Mouse (Mus musculus) heart, embryonic 12.5 days (tissue): Measurements from ENCODE around the gene Slc37a4. TPM values are rescaled to one million over a fixed set of nuclear protein-coding genes. Genes with fewer than 3 reads are reported as not detected.
"Not testable (repeated sequence)": the region's sequence is repeated elsewhere in the genome, so short reads cannot be mapped to it uniquely, and the experiment has no call there.

ENCODE experiments used
- ATAC-seq: fragments of 200-750 bp; cut with Nextera tagmentation; 2 replicates; pipeline ENCODE4 v1.8.0; 2017; ENCODE audit warnings: moderate TSS enrichment, moderate library complexity; ENCODE audit not compliant: insufficient number of reproducible peaks, low FRiP score
- H3K27ac ChIP-seq: fragments of 300-500 bp; sonication (generic); 2 replicates; pipeline ENCODE4 v1.5.1; 2016; ENCODE audit warnings: mild to moderate bottlenecking, moderate library complexity; ENCODE audit not compliant: poor library complexity, severe bottlenecking
- H3K27me3 ChIP-seq: fragments of 300-500 bp; sonication (generic); replicated peaks from 2 replicates; pipeline ENCODE4 v1.6.1; 2016; ENCODE audit warnings: mild to moderate bottlenecking, moderate library complexity
- H3K36me3 ChIP-seq: fragments of 300-500 bp; sonication (generic); 2 replicates; pipeline ENCODE4 v1.6.1; 2016; ENCODE audit warnings: mild to moderate bottlenecking, moderate library complexity
- H3K4me1 ChIP-seq: fragments of 300-500 bp; sonication (generic); replicated peaks from 2 replicates; pipeline ENCODE4 v1.6.1; 2016; ENCODE audit warnings: mild to moderate bottlenecking
- H3K4me2 ChIP-seq: fragments of 300-500 bp; sonication (generic); 2 replicates; pipeline ENCODE4 v1.6.1; 2016; ENCODE audit warnings: mild to moderate bottlenecking, moderate library complexity
- H3K4me3 ChIP-seq: fragments of 300-500 bp; sonication (generic); 2 replicates; pipeline ENCODE4 v1.5.1; 2016; ENCODE audit warnings: mild to moderate bottlenecking
- H3K9ac ChIP-seq: fragments of 300-500 bp; sonication (generic); 2 replicates; pipeline ENCODE4 v1.6.1; 2016; ENCODE audit warnings: mild to moderate bottlenecking, moderate library complexity
- H3K9me3 ChIP-seq: fragments of 300-500 bp; sonication (generic); replicated peaks from 2 replicates; pipeline ENCODE4 v1.6.1; 2016; ENCODE audit warnings: mild to moderate bottlenecking, moderate library complexity
- WGBS: fragments of 180-500 bp; shearing (Covaris S2); methylation state at CpG from one replicate; pipeline ENCODE4 v1.1.7; 2016; 5-methylcytosine and 5-hydroxymethylcytosine counted together
- polyA plus RNA-seq: library from polyadenylated mRNA; unstranded; fragments of >200 nt; fragmentation: Nextera tagmentation; extraction: Ambion mirVana; gene quantifications from 2 replicates; pipeline ENCODE4 v1.2.1, GENCODE M21; 2016

Gene Slc37a4
- polyA plus RNA-seq, 1 experiment from 2014 or later: 28.1 TPM

DNA sequence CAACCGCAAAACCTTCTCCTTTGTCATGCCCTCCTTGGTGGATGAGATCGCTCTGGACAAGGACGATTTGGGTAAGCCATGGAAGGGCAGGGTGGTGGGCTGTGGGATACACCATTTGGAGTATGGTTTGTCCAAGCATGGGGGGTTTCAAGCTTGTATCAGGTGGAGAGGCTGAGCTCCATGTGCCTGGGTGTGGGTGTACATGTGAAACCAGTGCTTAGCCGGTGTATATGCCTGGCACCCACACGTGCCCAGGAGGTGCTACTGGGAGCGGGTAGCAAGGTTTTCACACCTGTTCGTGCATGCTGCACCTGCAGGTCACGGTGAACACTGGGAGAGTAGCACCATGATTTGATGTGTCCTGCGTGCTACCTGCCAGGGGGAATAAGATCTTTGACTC is 1.9 kb downstream of the Slc37a4 start:
- ATAC-seq: no peak
- H3K27me3 ChIP-seq: no peaks in the 10 kb centered on the region
- H3K4me3 ChIP-seq: peak overlapping the region; percentile 82; the same call in 1 of the 2 replicates
- no peaks in the 10 kb centered on the region for H3K9me3 ChIP-seq
- H3K4me1 ChIP-seq: peaks cover 23% of the 10 kb centered on the region
- WGBS: 85% methylated on average over 9 of the region's 9 CpGs
- peak overlapping the region; percentile 95 for H3K4me2 ChIP-seq
- no peak overlapping the region for H3K27ac ChIP-seq
- H3K9ac ChIP-seq: peak overlapping the region; percentile 59; the same call in 1 of the 2 replicates
- peaks cover 51% of the 10 kb centered on the region for H3K36me3 ChIP-seq

DNA sequence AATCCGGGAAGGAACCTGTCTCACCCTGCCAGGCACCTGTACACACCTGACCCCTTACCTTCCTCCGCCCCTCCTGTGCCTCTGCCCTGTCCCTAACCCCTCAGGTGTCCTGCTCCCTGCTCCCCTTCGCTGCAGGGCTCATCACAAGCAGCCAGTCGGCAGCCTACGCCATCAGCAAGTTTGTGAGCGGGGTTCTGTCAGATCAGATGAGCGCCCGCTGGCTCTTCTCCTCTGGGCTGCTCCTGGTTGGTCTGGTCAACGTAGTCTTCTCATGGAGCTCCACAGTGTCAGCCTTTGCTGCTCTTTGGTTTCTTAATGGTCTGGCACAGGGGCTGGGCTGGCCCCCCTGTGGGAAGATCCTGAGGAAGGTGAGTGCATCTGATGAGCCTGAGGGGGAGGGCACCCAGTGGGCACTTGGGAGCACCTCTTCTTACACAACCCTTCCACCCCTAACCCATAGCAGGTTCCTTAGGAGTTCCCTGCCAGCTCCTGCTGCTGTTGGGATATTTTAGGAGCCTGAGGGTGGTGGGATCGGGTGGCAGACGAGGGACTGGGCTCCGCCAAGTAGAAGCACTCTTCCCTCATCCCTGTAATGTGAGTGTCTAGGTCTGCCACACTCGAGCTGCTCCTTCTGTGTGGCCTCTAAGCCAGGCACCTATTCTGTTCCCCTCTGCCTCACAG is 2.6 kb downstream of the Slc37a4 start:
- 84% methylated on average over 13 of the region's 13 CpGs for WGBS
- H3K4me3 ChIP-seq: no peak overlapping the region
- H3K36me3 ChIP-seq: peaks cover 58% of the 10 kb centered on the region
- no peaks in the 10 kb centered on the region for H3K27me3 ChIP-seq
- H3K4me1 ChIP-seq: peaks cover 23% of the 10 kb centered on the region
- 0 out of 2 replicates have a peak overlapping the region, but pooled peaks have one; percentile 3 for H3K9ac ChIP-seq
- no peak overlapping the region for H3K27ac ChIP-seq
- no peak overlapping the region for H3K4me2 ChIP-seq
- no peaks in the 10 kb centered on the region for H3K9me3 ChIP-seq
- no peak for ATAC-seq

DNA sequence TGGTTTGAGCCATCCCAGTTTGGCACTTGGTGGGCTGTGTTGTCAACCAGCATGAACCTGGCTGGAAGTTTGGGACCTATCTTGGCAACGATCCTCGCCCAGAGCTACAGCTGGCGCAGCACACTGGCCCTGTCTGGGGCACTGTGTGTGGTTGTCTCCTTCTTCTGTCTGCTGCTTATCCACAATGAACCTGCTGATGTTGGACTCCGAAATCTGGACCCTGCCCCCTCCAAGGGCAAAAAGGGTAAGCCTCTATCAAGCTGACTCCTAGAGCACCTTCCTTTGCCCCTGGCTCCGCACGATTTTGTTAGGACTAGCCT is 3.1 kb downstream of the Slc37a4 start:
- Histone ChIP-seq H3K36me3 (peaks cover 63% of the 10 kb centered on the region), H3K4me3 (no peak overlapping the region), H3K27ac (no peak overlapping the region), H3K4me2 (no peak overlapping the region), H3K4me1 (peaks cover 23% of the 10 kb centered on the region), H3K27me3 (no peaks in the 10 kb centered on the region), H3K9ac (0 out of 2 replicates have a peak overlapping the region, but pooled peaks have one; percentile 3), H3K9me3 (no peaks in the 10 kb centered on the region)
- no peak for ATAC-seq
- 92% methylated on average over 6 of the region's 6 CpGs for WGBS

DNA sequence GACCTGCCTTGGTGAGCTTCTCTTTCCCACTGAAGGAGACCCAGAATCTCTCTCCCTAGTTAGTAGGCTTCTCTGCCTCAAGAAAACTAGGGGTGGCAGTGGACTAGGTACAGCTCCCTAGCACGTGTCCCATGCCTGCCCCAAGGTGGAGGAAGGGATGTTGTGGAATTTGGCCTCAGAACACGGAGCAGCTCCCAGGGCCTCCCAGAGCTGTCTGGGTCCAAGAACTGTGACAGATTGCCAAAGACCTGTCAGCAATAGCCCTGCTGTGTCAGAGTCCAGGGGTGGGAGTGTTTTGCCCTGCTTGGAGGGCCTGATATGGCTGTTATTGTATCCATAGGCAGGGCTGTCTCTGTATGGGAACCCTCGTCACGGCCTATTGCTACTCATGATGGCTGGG is 4.4 kb downstream of the Slc37a4 start:
- Histone ChIP-seq H3K9me3 (no peaks in the 10 kb centered on the region), H3K36me3 (peaks cover 73% of the 10 kb centered on the region), H3K27ac (no peak overlapping the region; the same call in 1 of the 2 replicates), H3K27me3 (no peaks in the 10 kb centered on the region), H3K4me3 (no peak overlapping the region), H3K9ac (no peak overlapping the region), H3K4me2 (no peak overlapping the region), H3K4me1 (peaks cover 26% of the 10 kb centered on the region)
- 49% methylated on average over 4 of the region's 4 CpGs for WGBS
- ATAC-seq: no peak

DNA sequence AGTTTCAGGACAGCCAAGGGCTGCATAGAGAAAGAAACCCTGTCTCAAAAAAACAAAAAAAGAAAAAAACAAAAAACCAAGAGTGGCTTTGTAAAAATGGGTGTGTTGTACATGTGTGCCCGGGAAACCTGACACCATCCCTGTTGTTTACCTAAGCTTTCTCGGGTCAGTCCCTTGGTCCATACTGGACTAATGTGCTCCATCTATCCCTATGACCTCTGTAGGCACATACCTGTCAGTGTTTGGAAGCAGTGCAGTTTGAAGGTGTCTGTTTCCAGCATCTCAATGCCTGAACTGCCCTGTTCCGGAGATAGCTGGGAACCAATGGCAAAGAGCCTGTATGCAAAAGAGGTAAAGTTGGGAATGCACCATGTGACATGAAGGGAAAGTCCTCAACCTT is 8.4 kb downstream of the Slc37a4 start:
- no peaks in the 10 kb centered on the region for H3K27me3 ChIP-seq
- H3K9ac ChIP-seq: no peak overlapping the region
- H3K27ac ChIP-seq: no peak overlapping the region
- no peak for ATAC-seq
- H3K4me3 ChIP-seq: no peak overlapping the region
- H3K4me1 ChIP-seq: peaks cover 24% of the 10 kb centered on the region
- peaks cover 69% of the 10 kb centered on the region for H3K36me3 ChIP-seq
- H3K9me3 ChIP-seq: no peaks in the 10 kb centered on the region
- no peak overlapping the region for H3K4me2 ChIP-seq
- 85% methylated on average over 3 of the region's 3 CpGs for WGBS

DNA sequence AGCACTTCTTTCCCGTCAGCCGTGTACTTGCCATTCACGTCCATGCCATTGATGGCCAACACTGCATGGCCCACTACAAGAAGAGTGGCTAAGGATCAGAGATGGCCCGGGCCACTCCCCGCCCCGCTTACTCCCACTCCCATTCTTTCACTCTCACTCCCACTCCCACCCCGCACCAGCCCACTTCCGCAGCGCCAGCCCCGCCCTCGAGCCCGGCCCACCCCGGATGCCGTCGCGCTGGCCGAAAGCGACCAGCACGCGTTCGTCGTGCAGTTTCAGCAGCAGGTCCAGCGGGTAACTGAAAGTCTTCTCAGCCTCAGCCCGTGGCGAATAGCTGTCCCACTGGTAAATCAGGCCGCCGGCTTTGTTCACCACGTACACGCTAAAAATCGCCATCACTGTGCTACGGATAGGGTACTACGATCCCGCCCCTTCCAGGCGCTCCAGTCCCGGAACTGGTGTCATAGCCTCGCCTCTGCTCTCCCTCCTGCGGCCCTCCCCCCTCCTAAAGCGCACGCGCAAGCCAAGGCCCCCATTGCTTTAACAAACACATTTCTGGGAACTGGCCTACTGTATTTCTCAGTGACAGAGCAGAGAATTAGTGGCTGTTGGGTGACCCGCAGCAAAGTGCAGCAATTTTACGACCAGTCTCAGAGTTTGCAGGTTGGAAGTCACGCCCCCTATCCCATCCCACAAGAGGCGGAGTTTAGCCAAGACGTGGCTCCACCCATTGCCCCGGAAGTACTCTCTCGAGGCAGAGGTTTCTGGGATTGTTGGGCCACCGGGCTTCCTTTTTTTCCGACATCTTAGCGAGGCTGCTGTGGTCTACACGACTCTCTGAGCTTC is 10.5 kb downstream of the Slc37a4 start, which contains the start of the genes Rps25 and Trappc4:
Rps25 (plus strand) TSS at position 234 of the 846 bp plus-strand sequence.
Trappc4 (minus strand) TSS at position 695 of the 846 bp plus-strand sequence.
- no peaks in the 10 kb centered on the region for H3K27me3 ChIP-seq
- peak within 1 kb of the TSS; percentile 78 for H3K4me2 ChIP-seq
- peak within 1 kb of the TSS; percentile 99 for H3K4me3 ChIP-seq
- peak within 1 kb of the TSS; percentile 98 for H3K9ac ChIP-seq
- ATAC-seq: peak; percentile 95
- H3K9me3 ChIP-seq: no peaks in the 10 kb centered on the region
- peaks cover 18% of the 10 kb centered on the region for H3K4me1 ChIP-seq
- peak within 1 kb of the TSS; percentile 85 for H3K27ac ChIP-seq
- peaks cover 70% of the 10 kb centered on the region for H3K36me3 ChIP-seq
- under 1% methylated on average over 51 of the region's 51 CpGs for WGBS

DNA sequence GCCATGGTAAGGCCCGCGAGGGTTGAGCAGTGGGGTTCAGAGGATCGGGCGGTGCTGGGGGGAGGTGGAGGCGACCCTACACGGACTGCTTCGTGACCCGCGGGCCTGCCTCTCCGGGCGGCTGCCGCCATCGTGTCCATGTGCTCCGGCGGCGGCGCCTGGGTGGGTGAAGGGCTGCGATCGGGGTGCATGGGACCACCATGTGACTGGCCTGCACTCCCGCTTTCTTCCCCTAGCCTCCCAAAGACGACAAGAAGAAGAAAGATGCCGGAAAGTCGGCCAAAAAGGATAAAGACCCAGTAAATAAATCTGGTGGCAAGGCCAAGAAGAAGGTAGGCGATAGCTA is 11.1 kb downstream of the Slc37a4 start:
- H3K27ac ChIP-seq: peak overlapping the region; percentile 85
- H3K4me3 ChIP-seq: peak overlapping the region; percentile 99
- no peaks in the 10 kb centered on the region for H3K27me3 ChIP-seq
- H3K9ac ChIP-seq: peak overlapping the region; percentile 98
- H3K9me3 ChIP-seq: no peaks in the 10 kb centered on the region
- under 1% methylated on average over 24 of the region's 24 CpGs for WGBS
- H3K4me1 ChIP-seq: peaks cover 18% of the 10 kb centered on the region
- H3K36me3 ChIP-seq: peaks cover 69% of the 10 kb centered on the region
- peak overlapping the region; percentile 78 for H3K4me2 ChIP-seq
- peak; percentile 60; the same call in 1 of the 2 replicates for ATAC-seq

DNA sequence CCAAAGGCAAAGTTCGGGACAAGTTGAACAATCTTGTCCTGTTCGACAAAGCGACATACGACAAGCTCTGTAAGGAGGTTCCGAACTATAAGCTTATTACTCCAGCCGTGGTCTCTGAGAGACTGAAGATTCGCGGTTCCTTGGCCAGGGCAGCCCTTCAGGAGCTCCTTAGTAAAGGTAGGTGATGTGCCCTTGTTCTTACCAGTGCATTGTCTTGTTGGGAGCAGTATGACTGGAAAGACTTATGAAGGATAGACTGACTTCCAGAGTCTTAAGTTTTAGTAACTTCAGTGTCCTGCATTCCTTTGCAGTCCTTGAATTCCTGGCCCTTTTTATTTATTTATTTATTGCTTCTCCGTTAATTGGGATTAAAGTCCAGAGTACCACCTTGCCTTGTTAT is 12.0 kb downstream of the Slc37a4 start:
- peak overlapping the region; percentile 78 for H3K4me2 ChIP-seq
- not testable (repeated sequence) for H3K27ac ChIP-seq, H3K9me3 ChIP-seq, H3K27me3 ChIP-seq, ATAC-seq
- 74% methylated on average over 9 of the region's 9 CpGs for WGBS
- H3K9ac ChIP-seq: peak overlapping the region; percentile 98; the same call in 1 of the 2 replicates
- peaks cover 68% of the 10 kb centered on the region for H3K36me3 ChIP-seq
- H3K4me1 ChIP-seq: peaks cover 18% of the 10 kb centered on the region
- H3K4me3 ChIP-seq: peak overlapping the region; percentile 99

DNA sequence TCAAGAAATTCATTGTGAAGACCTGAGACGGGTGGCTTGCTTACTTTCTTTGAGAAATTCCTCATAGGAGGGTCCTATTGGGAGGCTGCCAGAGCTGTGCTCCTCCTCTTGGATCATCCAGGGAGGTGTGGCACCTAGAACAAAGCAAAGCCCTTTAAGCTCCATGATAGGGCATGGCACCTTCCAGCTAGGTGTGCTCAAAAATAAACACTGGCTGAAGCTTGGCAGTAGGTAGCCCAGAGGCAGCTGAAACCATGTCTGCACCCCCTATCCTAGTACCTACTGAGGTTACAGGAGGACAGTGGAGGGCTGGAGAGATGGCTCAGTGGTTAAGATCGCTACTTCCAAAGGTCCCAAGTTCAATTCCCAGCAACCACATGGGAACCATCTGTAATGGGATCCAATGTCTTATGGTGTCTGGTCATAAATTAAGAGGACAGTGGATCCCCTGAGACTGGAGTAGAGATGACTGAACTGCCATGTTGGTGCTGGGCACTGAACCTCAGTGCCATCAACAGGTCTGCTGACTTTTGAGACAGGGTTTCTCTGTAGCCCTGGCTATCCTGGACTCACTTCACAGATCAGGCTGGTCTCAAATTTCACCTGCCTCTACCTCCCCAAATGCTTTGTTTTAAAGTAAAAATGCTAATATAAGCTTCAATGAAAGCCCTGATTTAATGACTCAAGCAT is 14.1 kb downstream of the Slc37a4 start:
- H3K4me1 ChIP-seq: peaks cover 15% of the 10 kb centered on the region
- peaks cover 64% of the 10 kb centered on the region for H3K36me3 ChIP-seq
- no peak for ATAC-seq
- no peaks in the 10 kb centered on the region for H3K27me3 ChIP-seq
- no peak overlapping the region for H3K9ac ChIP-seq
- H3K4me2 ChIP-seq: no peak overlapping the region
- WGBS: 89% methylated on average over 2 of the region's 2 CpGs
- no peaks in the 10 kb centered on the region for H3K9me3 ChIP-seq
- no peak overlapping the region for H3K27ac ChIP-seq
- H3K4me3 ChIP-seq: no peak overlapping the region

DNA sequence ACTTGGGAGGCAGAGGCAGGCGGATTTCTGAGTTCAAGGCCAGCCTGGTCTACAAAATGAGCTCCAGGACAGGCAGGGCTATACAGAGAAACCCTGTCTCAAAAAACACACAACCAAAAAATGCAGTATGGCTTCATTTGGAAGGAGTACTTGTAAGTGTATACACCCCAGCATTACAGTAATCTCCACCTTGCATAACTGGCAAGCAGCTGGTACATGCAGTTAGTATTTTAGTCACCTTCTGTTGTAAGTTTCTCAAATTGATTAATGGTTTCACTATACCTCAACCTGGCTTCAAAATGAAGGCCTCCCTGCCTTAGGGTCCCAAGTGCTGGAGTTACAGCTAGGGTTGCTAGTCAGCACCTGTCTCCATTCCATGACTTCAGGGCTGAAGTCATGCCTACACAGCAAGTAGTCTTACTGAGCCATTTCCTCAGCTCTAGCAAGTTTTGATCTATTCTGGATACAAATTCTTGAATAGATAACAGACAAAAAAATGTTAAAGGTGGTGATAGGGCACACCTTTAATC is 15.0 kb downstream of the Slc37a4 start:
- Histone ChIP-seq H3K9me3 (no peaks in the 10 kb centered on the region), H3K27me3 (no peaks in the 10 kb centered on the region), H3K4me1 (peaks cover 11% of the 10 kb centered on the region), H3K27ac (no peak overlapping the region), H3K4me3 (no peak overlapping the region), H3K9ac (no peak overlapping the region), H3K4me2 (no peak overlapping the region), H3K36me3 (peaks cover 72% of the 10 kb centered on the region)
- WGBS: 86% methylated on average over 1 of the region's 1 CpGs
- no peak for ATAC-seq

DNA sequence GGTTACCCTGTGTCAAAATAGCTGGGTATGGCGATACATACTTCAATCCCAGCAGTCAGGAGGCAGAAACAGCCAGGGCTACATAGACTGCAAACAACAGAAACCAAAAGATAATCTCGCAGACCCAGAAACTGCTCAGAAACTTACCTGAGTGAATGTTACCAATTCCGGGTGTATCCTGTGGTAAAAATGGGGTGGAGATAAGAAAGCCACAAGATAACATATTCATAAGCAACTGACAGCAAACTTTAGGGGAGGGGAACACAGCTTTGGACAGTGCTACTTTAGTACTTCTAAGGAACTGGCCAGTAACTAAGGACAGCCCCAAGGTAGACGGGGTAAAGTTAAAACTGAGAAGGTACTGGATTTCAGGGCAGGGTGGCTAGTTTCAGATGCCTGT is 15.7 kb downstream of the Slc37a4 start:
- Histone ChIP-seq H3K9ac (no peak overlapping the region), H3K4me3 (no peak overlapping the region), H3K4me2 (no peak overlapping the region), H3K36me3 (peaks cover 72% of the 10 kb centered on the region), H3K27ac (no peak overlapping the region), H3K4me1 (peaks cover 15% of the 10 kb centered on the region), H3K27me3 (no peaks in the 10 kb centered on the region), H3K9me3 (no peaks in the 10 kb centered on the region)
- WGBS: 70% methylated on average over 4 of the region's 4 CpGs
- no peak for ATAC-seq
